Mouse (Mus musculus) heart, postnatal 0 days (tissue): ENCODE results near the gene Kcnk12. TPM values are rescaled to one million over a fixed set of nuclear protein-coding genes. Genes with fewer than 3 reads are reported as not detected.

Experiments used
- ATAC-seq: fragments of 200-750 bp; cut with Nextera tagmentation; 2 replicates; pipeline ENCODE4 v1.8.0; 2017; ENCODE audit warnings: low read depth, moderate number of reproducible peaks, moderate library complexity; ENCODE audit not compliant: insufficient read depth
- DNase-seq: peaks from one replicate; pipeline ENCODE4 v3.0.0-alpha.2; 2016; ENCODE audit warnings: low spot score
- H3K27ac ChIP-seq: fragments of 300-500 bp; sonication (generic); 2 replicates; pipeline ENCODE4 v1.5.1; 2014; ENCODE audit warnings: low read depth, mild to moderate bottlenecking
- H3K27me3 ChIP-seq: fragments of 300-500 bp; sonication (generic); 2 replicates; pipeline ENCODE4 v1.6.1; 2014; ENCODE audit warnings: low read length, mixed read lengths; ENCODE audit not compliant: control insufficient read depth, insufficient read depth
- H3K36me3 ChIP-seq: fragments of 300-500 bp; sonication (generic); replicated peaks from 2 replicates; pipeline ENCODE4 v1.6.1; 2014; ENCODE audit warnings: low read length, mixed read lengths; ENCODE audit not compliant: control insufficient read depth, insufficient read depth
- H3K4me1 ChIP-seq: fragments of 300-500 bp; sonication (generic); 2 replicates; pipeline ENCODE4 v1.6.1; 2014; ENCODE audit warnings: antibody characterized with exemption; ENCODE audit not compliant: control insufficient read depth, insufficient read depth
- H3K4me2 ChIP-seq: fragments of 300-500 bp; sonication (generic); 2 replicates; pipeline ENCODE4 v1.6.1; 2014; ENCODE audit warnings: low read depth, mild to moderate bottlenecking, low read length, moderate library complexity
- H3K4me3 ChIP-seq: fragments of 300-500 bp; sonication (generic); 2 replicates; pipeline ENCODE4 v1.5.1; 2014; ENCODE audit warnings: low read depth, low read length
- H3K9ac ChIP-seq: fragments of 300-500 bp; sonication (generic); replicated peaks from 2 replicates; pipeline ENCODE4 v1.6.1; 2014; ENCODE audit warnings: low read depth, low read length, mixed read lengths
- H3K9me3 ChIP-seq: fragments of 300-500 bp; sonication (generic); replicated peaks from 2 replicates; pipeline ENCODE4 v1.6.1; 2016; ENCODE audit warnings: low read length; ENCODE audit not compliant: control insufficient read depth
- CTCF ChIP-seq: IDR thresholded peaks from 2 replicates; pipeline ENCODE4 v1.5.1; 2016; ENCODE audit warnings: antibody characterized with exemption, control low read depth, low read depth
- EP300 ChIP-seq: IDR thresholded peaks from 2 replicates; pipeline ENCODE4 v1.6.1; 2016; ENCODE audit warnings: antibody characterized with exemption, low read depth
- whole genome bisulfite sequencing: fragments of 180-500 bp; shearing (Covaris S2); extraction: QIAGEN DNeasy Blood & Tissue Kit; methylation state at CpG from one replicate; pipeline ENCODE4 v1.1.7; 2014; 5-methylcytosine and 5-hydroxymethylcytosine counted together
- polyA plus RNA-seq: library from polyadenylated mRNA; unstranded; fragments of >200 nt; fragmentation: Nextera tagmentation; extraction: Ambion mirVana; gene quantifications from 2 replicates; pipeline ENCODE4 v1.2.1, GENCODE M21; 2015
- total RNA-seq: library from RNA; depleted of rRNA; stranded (reverse); fragments of >200 nt; gene quantifications from 2 replicates; pipeline ENCODE4 v1.2.3, GENCODE M21; 2014; ENCODE audit warnings: low replicate concordance

The Kcnk12 gene
- total and polyA plus RNA-seq, 2 experiments from 2014 or later: not detected

GRCm38 (mm10) chr17:87773175-87773574 lies 24.6 kb downstream of the Kcnk12 start:
- no peak for ATAC-seq
- H3K4me1 ChIP-seq: no peaks in the 10 kb centered on the region

GRCm38 (mm10) chr17:87770766-87771165 lies 27.0 kb downstream of the Kcnk12 start:
- Histone ChIP-seq H3K4me2 (no peak overlapping the region), H3K27ac (no peak overlapping the region), H3K4me1 (no peaks in the 10 kb centered on the region), H3K9ac (no peak overlapping the region), H3K27me3 (no peaks in the 10 kb centered on the region), H3K9me3 (no peaks in the 10 kb centered on the region), H3K4me3 (no peak overlapping the region), H3K36me3 (no peaks in the 10 kb centered on the region)
- TF ChIP-seq CTCF (no peak), EP300 (no peak)
- no peak for ATAC-seq
- WGBS: 27% methylated on average over 5 of the region's 5 CpGs
- no peak for DNase-seq

More at GRCm38 (mm10) chr17:87773175-87773574, 24.6 kb downstream of the Kcnk12 start:
- no peak overlapping the region for H3K4me3 ChIP-seq
- no peaks in the 10 kb centered on the region for H3K9me3 ChIP-seq
- H3K27me3 ChIP-seq: no peaks in the 10 kb centered on the region
- TF ChIP-seq CTCF: peak; percentile 14; the same call in 1 of the 2 replicates
- TF ChIP-seq EP300: no peak
- no peaks in the 10 kb centered on the region for H3K36me3 ChIP-seq
- H3K9ac ChIP-seq: no peak overlapping the region
- WGBS: 67% methylated on average over 3 of the region's 3 CpGs
- DNase-seq: no peak
- H3K4me2 ChIP-seq: no peak overlapping the region
- H3K27ac ChIP-seq: no peak overlapping the region

GRCm38 (mm10) chr17:87766888-87767287 lies 30.9 kb downstream of the Kcnk12 start:
- H3K27ac ChIP-seq: no peak overlapping the region
- no peak overlapping the region for H3K4me3 ChIP-seq
- ATAC-seq: no peak
- H3K9me3 ChIP-seq: no peaks in the 10 kb centered on the region
- WGBS: 56% methylated on average over 6 of the region's 6 CpGs
- H3K4me1 ChIP-seq: no peaks in the 10 kb centered on the region
- H3K27me3 ChIP-seq: no peaks in the 10 kb centered on the region
- no peak overlapping the region for H3K4me2 ChIP-seq
- DNase-seq: no peak
- H3K9ac ChIP-seq: no peak overlapping the region
- no peak for TF ChIP-seq CTCF
- TF ChIP-seq EP300: no peak
- no peaks in the 10 kb centered on the region for H3K36me3 ChIP-seq

- no peaks in the 10 kb centered on the region for H3K36me3 ChIP-seq
- H3K27me3 ChIP-seq: no peaks in the 10 kb centered on the region
- ATAC-seq: no peak
- H3K4me2 ChIP-seq: no peak overlapping the region
- DNase-seq: no peak
- H3K9me3 ChIP-seq: no peaks in the 10 kb centered on the region
- WGBS: 92% methylated on average over 11 of the region's 11 CpGs
- H3K4me3 ChIP-seq: no peak overlapping the region
- H3K4me1 ChIP-seq: no peaks in the 10 kb centered on the region
- TF ChIP-seq CTCF (no peak), EP300 (no peak)
- H3K27ac ChIP-seq: no peak overlapping the region
- H3K9ac ChIP-seq: no peak overlapping the region
These were observed 32.8 kb downstream of the Kcnk12 start for GRCm38 (mm10) chr17:87765031-87765430.

- H3K36me3 ChIP-seq: no peaks in the 10 kb centered on the region
- TF ChIP-seq CTCF: no peak
- WGBS: 51% methylated on average over 7 of the region's 7 CpGs
- H3K4me1 ChIP-seq: no peaks in the 10 kb centered on the region
- no peak overlapping the region for H3K9ac ChIP-seq
- DNase-seq: no peak
- no peak overlapping the region for H3K4me3 ChIP-seq
- H3K27ac ChIP-seq: no peak overlapping the region
- no peak overlapping the region for H3K4me2 ChIP-seq
- ATAC-seq: no peak
- no peaks in the 10 kb centered on the region for H3K9me3 ChIP-seq
- H3K27me3 ChIP-seq: no peaks in the 10 kb centered on the region
These were observed 34.6 kb downstream of the Kcnk12 start for GRCm38 (mm10) chr17:87763146-87763545.

- H3K9me3 ChIP-seq: no peaks in the 10 kb centered on the region
- ATAC-seq (no peak), DNase-seq (no peak)
- no peaks in the 10 kb centered on the region for H3K4me1 ChIP-seq
- no peak overlapping the region for H3K9ac ChIP-seq
- 77% methylated on average over 4 of the region's 4 CpGs for WGBS
- H3K27ac ChIP-seq: no peak overlapping the region
- H3K4me3 ChIP-seq: no peak overlapping the region
- H3K36me3 ChIP-seq: no peaks in the 10 kb centered on the region
- no peak overlapping the region for H3K4me2 ChIP-seq
- TF ChIP-seq EP300 (no peak), CTCF (no peak)
- no peaks in the 10 kb centered on the region for H3K27me3 ChIP-seq
These were observed 37.5 kb downstream of the Kcnk12 start for GRCm38 (mm10) chr17:87760315-87760714.
